Mouse (Mus musculus) cerebellum, adult 2 months (tissue): ENCODE results near the gene Inpp4b. TPM values are rescaled to one million over a fixed set of nuclear protein-coding genes. Genes with fewer than 3 reads are reported as not detected.

Experiments
- DNase-seq, 2 experiments: peaks; one replicate each; pipeline ENCODE4 v3.0.0; 2021
- H3K27ac ChIP-seq: fragments of 200-500 bp; 2 replicates; pipeline ENCODE4 v1.5.1; 2012; ENCODE audit warnings: low read length, control low read depth, inconsistent platforms; ENCODE audit not compliant: insufficient read depth
- H3K27me3 ChIP-seq: fragments of 200-500 bp; 2 replicates; pipeline ENCODE4 v1.6.1; 2012; ENCODE audit warnings: inconsistent platforms, mild to moderate bottlenecking, low read length, moderate library complexity; ENCODE audit not compliant: control insufficient read depth, insufficient read depth
- H3K4me1 ChIP-seq: fragments of 200-500 bp; 2 replicates; pipeline ENCODE4 v1.6.1; 2011; ENCODE audit warnings: low read length; ENCODE audit not compliant: control insufficient read depth, insufficient read depth
- H3K4me3 ChIP-seq: fragments of 200-500 bp; replicated peaks from 2 replicates; pipeline ENCODE3; 2011; ENCODE audit warnings: mild to moderate bottlenecking, low read depth, low read length, control low read depth; ENCODE audit not compliant: insufficient read depth
- CTCF ChIP-seq: fragments of 200-500 bp; IDR thresholded peaks from 2 replicates; pipeline ENCODE4 v1.5.1; 2011; ENCODE audit warnings: low read depth, mild to moderate bottlenecking, control low read depth, low read length, moderate library complexity, borderline replicate concordance; ENCODE audit not compliant: insufficient read depth
- POLR2A ChIP-seq: fragments of 200-500 bp; IDR thresholded peaks from 2 replicates; pipeline ENCODE4 v1.6.1; 2011; ENCODE audit warnings: low read length, control low read depth, borderline replicate concordance; ENCODE audit not compliant: insufficient read depth
- WGBS: fragments of 180-500 bp; shearing (Covaris S2); methylation state at CpG from one replicate; pipeline ENCODE4 v1.1.7; 2018; 5-methylcytosine and 5-hydroxymethylcytosine counted together
- polyA plus RNA-seq: library from polyadenylated mRNA; depleted of rRNA; stranded (reverse); fragments of >200 nt; gene quantifications from 2 replicates; pipeline ENCODE4 v1.2.3, GENCODE M21; 2012

Inpp4b gene
- polyA plus RNA-seq, 1 experiment, result 11.8 TPM

- Histone ChIP-seq H3K4me1 (no peaks in the 10 kb centered on the region), H3K27ac (no peak overlapping the region), H3K27me3 (no peaks in the 10 kb centered on the region; the same call in 1 of the 2 replicates), H3K4me3 (no peak overlapping the region)
- no peak for TF ChIP-seq CTCF
- TF ChIP-seq POLR2A, result no peak
- WGBS, result 64% methylated on average over 4 of the region's 4 CpGs
- DNase-seq, result no peak
These were observed 434.3 kb downstream of the Inpp4b start for GRCm38 (mm10) chr8:81776516-81777237.

- WGBS, result 92% methylated on average over 1 of the region's 1 CpGs
- no peaks in the 10 kb centered on the region for H3K4me1 ChIP-seq
- no peak for TF ChIP-seq POLR2A
- no peak for TF ChIP-seq CTCF
- H3K27me3 ChIP-seq, result no peaks in the 10 kb centered on the region; the same call in 1 of the 2 replicates
- no peak overlapping the region for H3K4me3 ChIP-seq
- DNase-seq, result no peak
- H3K27ac ChIP-seq, result no peak overlapping the region
These were observed 435.3 kb downstream of the Inpp4b start for GRCm38 (mm10) chr8:81777704-81778103.

- 92% methylated on average over 5 of the region's 5 CpGs for WGBS
- H3K27ac ChIP-seq, result no peak overlapping the region
- H3K4me1 ChIP-seq, result no peaks in the 10 kb centered on the region
- TF ChIP-seq POLR2A (no peak), CTCF (no peak)
- no peaks in the 10 kb centered on the region; the same call in 1 of the 2 replicates for H3K27me3 ChIP-seq
- no peak overlapping the region for H3K4me3 ChIP-seq
- DNase-seq, result no peak
These were observed 437.1 kb downstream of the Inpp4b start for GRCm38 (mm10) chr8:81779440-81779839.

DNA sequence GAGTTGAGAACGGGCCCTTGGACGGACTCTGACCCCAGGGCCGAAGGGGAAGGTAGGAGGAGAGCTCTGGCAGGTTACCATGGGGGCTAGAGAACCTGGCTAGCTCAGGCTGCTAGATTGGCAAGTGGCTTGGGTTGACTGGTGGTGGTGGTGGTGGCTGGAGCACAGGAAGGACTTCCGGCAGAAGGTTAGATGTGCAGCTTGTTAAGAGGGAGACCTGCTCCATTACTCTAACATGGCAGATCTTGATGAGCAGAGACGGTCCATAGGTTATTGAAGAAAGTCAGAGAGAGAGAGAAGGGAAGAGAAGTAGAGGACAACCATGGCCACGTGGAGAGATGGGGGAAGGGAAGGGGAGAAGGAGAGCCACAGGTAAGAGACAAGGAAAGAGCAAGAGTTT is 437.8 kb downstream of the Inpp4b start:
- Histone ChIP-seq H3K4me1 (no peaks in the 10 kb centered on the region), H3K27ac (no peak overlapping the region), H3K27me3 (no peaks in the 10 kb centered on the region; the same call in 1 of the 2 replicates), H3K4me3 (no peak overlapping the region)
- TF ChIP-seq POLR2A, result no peak
- no peak for TF ChIP-seq CTCF
- WGBS, result 90% methylated on average over 6 of the region's 6 CpGs
- no peak for DNase-seq

GRCm38 (mm10) chr8:81780921-81781675 is 438.7 kb downstream of the Inpp4b start:
- 96% methylated on average over 2 of the region's 2 CpGs for WGBS

DNA sequence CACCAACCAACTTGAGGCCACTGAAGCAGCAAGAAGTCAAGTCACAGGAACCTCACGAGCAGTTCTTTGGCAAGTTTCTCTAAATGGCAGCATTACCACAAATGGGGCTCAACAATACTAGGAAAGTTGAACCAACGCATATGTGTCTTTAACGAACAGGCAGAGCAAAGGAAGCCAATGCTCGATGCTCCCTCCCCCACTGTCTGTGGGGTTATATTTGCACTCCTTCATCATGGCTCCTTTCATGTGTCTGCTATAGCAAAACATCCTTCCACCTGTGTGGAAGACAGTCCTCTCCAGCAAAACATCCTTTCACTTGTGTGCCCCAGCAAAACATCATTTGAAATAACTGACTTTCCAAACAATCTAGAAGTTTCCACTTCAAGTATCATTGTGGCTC is 440.4 kb downstream of the Inpp4b start:
- Histone ChIP-seq H3K4me3 (no peak overlapping the region), H3K27me3 (no peaks in the 10 kb centered on the region), H3K27ac (no peak overlapping the region), H3K4me1 (no peaks in the 10 kb centered on the region)
- WGBS, result 92% methylated on average over 4 of the region's 4 CpGs
- no peak for TF ChIP-seq CTCF
- TF ChIP-seq POLR2A, result no peak
- DNase-seq, result no peak

More at GRCm38 (mm10) chr8:81780921-81781675, 438.7 kb downstream of the Inpp4b start:
- Histone ChIP-seq H3K4me3 (no peak overlapping the region), H3K4me1 (no peaks in the 10 kb centered on the region), H3K27ac (no peak overlapping the region), H3K27me3 (no peaks in the 10 kb centered on the region; the same call in 1 of the 2 replicates)
- no peak for TF ChIP-seq CTCF
- TF ChIP-seq POLR2A, result no peak
- no peak for DNase-seq

DNA sequence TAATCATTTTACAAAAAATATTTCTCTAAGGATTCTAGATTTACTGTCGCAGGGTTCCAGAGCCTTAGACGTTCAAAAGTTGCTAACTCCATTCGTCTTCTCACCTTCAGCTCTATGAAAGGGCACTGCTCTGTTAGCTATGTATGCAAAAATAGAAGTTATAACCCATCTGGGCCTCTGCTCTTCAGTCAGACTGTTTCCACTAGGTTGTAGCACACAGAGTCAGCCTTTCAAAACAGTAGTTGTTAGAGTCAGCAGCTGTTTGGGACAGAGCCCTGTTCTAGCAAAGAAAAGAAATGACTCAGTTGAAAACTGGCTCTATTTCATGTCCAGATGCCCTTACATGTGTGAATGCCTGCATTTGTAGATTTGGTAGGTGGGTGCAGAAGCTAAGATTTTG is 442.4 kb downstream of the Inpp4b start:
- no peak for DNase-seq
- Histone ChIP-seq H3K4me1 (no peaks in the 10 kb centered on the region; the same call in 1 of the 2 replicates), H3K4me3 (no peak overlapping the region), H3K27me3 (no peaks in the 10 kb centered on the region), H3K27ac (no peak overlapping the region)
- WGBS, result 95% methylated on average over 3 of the region's 3 CpGs
- TF ChIP-seq CTCF (no peak), POLR2A (no peak)

DNA sequence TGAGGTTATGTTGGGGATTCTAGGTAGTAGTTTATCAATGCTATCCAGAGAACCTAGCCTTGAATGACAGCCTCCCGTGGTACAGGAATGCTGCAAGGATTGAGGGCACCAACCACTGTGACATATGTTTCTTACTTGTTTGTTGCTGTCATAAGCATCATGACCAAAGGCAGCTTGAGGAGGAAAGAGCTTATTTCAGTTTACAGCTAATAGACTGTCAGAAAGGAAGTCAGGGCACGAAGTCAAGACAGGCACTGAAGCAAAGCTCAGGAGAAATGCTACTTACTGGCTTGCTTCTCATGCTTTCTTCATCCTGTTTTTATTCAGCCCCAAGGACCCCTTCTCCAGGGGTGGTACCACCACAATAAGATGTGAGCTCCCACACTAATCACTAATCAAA is 446.1 kb downstream of the Inpp4b start:
- DNase-seq, result no peak
- TF ChIP-seq POLR2A (no peak), CTCF (no peak)
- Histone ChIP-seq H3K4me1 (no peaks in the 10 kb centered on the region; the same call in 1 of the 2 replicates), H3K27ac (no peak overlapping the region), H3K27me3 (no peaks in the 10 kb centered on the region), H3K4me3 (no peak overlapping the region)
- WGBS, result 44% methylated on average over 2 of the region's 2 CpGs
